Mouse (Mus musculus): ENCODE results near the gene Gm21870. TPM values are rescaled to one million over a fixed set of nuclear protein-coding genes. Genes with fewer than 3 reads are reported as not detected.
"Not testable (repeated sequence)": the region's sequence is repeated elsewhere in the genome, so short reads cannot be mapped to it uniquely, and the experiment has no call there.

The Gm21870 gene
- total RNA-seq (2021): not detected
- not detected in 2 replicates for polyA plus RNA-seq (2012; rRNA removed)
- long read RNA-seq: 0 reads

GRCm38 (mm10) chrX:33986716-33987115 is at the start of gene Gm21870:
Gm21870 (minus strand) TSS chrX:33986816.
- H3K9ac ChIP-seq (ENCODE audit: low read depth, low read length); H3K79me2 ChIP-seq (replicated peaks; ENCODE audit: control insufficient read depth, insufficient read depth, low read length); intact Hi-C loops (cut with DNase I); H3K27ac ChIP-seq; H3K4me1 ChIP-seq (ENCODE audit: control insufficient read depth, insufficient read depth, low read length); H3K27me3 ChIP-seq (ENCODE audit: control insufficient read depth, insufficient read depth, low read length); H3K36me3 ChIP-seq (ENCODE audit: control insufficient read depth, insufficient read depth, low read length); DNase-seq; H3K4me3 ChIP-seq: not testable (repeated sequence)

GRCm38 (mm10) chrX:33956440-33956839 is 30.2 kb downstream of the Gm21870 start, which contains the start of gene Btbd35f6:
Btbd35f6 (minus strand) TSS chrX:33956540.
- DNase-seq; H3K27ac ChIP-seq; intact Hi-C loops (cut with DNase I); H3K79me2 ChIP-seq (replicated peaks; ENCODE audit: control insufficient read depth, insufficient read depth, low read length); H3K4me1 ChIP-seq (ENCODE audit: control insufficient read depth, insufficient read depth, low read length); H3K9ac ChIP-seq (ENCODE audit: low read depth, low read length); H3K4me3 ChIP-seq; H3K27me3 ChIP-seq (ENCODE audit: control insufficient read depth, insufficient read depth, low read length); H3K36me3 ChIP-seq (ENCODE audit: control insufficient read depth, insufficient read depth, low read length): not testable (repeated sequence)
- 60% methylated on average over 2 of the region's 4 CpGs for WGBS

Other genes with a start within 250 kb of the Gm21870 start
- not detected for gene Btbd35f6, start 30.3 kb downstream of the Gm21870 start, total RNA-seq (2021)
- gene Btbd35f6, start 30.3 kb downstream of the Gm21870 start, polyA plus RNA-seq (2012; rRNA removed): not detected in 2 replicates
- gene Btbd35f9, start 174.7 kb upstream of the Gm21870 start, total RNA-seq (2021): not detected
- gene Btbd35f9, start 174.7 kb upstream of the Gm21870 start, polyA plus RNA-seq (2012; rRNA removed): not detected in 2 replicates

Measured in heart, adult 2 months (tissue).